Comparison of ENCODE assay signal across 9 mouse cellular contexts in the genomic region with DNA sequence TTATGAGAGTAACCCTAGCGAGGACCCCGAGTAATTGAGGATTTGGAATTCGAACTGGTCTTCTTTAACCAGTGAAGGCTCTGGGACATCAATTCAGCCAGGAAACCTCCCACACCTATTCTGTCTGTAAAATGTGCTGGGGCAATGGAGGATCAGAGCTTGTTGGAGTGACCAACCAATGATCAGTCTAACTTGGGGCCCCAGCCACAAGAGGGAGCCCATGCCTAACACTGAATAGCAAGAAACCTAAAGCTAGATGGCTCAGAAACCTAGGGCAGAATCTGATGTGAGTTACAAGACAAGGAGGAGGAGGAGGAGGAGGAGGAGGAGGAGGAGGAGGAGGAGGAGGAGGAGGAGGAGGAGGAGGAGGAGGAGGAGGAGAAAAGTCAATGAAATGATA.
DNase-seq lines count a peak whose midpoint lies in the region; TF ChIP-seq lines count a peak whose summit lies in the region.
"Had no signal": no experiment of that assay in that cellular context is flagged by ENCODE, and none has a peak within 500 bp of the region (broad histone marks: within the 10 kb centered on the region; RNA-seq: fewer than 3 reads in every experiment).

No protein-coding gene starts in this region.

- TF ChIP-seq CTCF in gastrocnemius, adult 2 months (IDR thresholded peaks at IDR 0.05) = peak; percentile 52

- no peak overlapping the region for H3K27ac ChIP-seq in gastrocnemius, adult 2 months
- H3K27ac ChIP-seq: hindbrain, embryonic 15.5 days had no signal

- intact Hi-C loops in gastrocnemius, adult 2 months (cut with DNase I) = loop anchor here (2.0 kb wide), 1 partner anchor 474 kb away; no protein-coding TSS in a partner anchor
- intact Hi-C loops in gastrocnemius, postnatal 36 days (cut with DNase I) = loop anchor here (2.0 kb wide), 1 partner anchor 474 kb away; no protein-coding TSS in a partner anchor

- DNase-seq in gastrocnemius, adult 2 months = peak; percentile 38
- no peak for DNase-seq in gastrocnemius, postnatal 36 days
- peak; percentile 53 for DNase-seq in 416B (ENCODE audit: low read depth)
- DNase-seq in c-Kit-positive CD71-positive TER-119-negative erythroid progenitor cells, embryonic 14.5 days (ENCODE audit: low read depth) = peak; percentile 1
- peak; percentile 22 to 75 for DNase-seq in frontal cortex, adult 2 months (ENCODE audit: extremely low spot score in 1 of 2, low spot score in 1 of 2)
- DNase-seq in layer of hippocampus, adult 9-10 months (ENCODE audit: low spot score) = peak; percentile 9
- peak; percentile 39 for DNase-seq in mesoderm, embryonic 11.5 days (ENCODE audit: low read depth, low spot score)
- no peak for DNase-seq in spleen, postnatal 10 days (ENCODE audit: low spot score in 2 of 2)

- H3K4me3 ChIP-seq in gastrocnemius, adult 2 months = no peak overlapping the region
- H3K4me3 ChIP-seq: hindbrain, embryonic 15.5 days had no signal

Comparison
In these comparisons a context has a peak if more than half of its experiments do, and no peak if none do; other contexts are left out.
1. DNase-seq: peak in gastrocnemius, adult 2 months (single experiment), 416B (single experiment), c-Kit-positive CD71-positive TER-119-negative erythroid progenitor cells, embryonic 14.5 days (single experiment), frontal cortex, adult 2 months (2 of 2), layer of hippocampus, adult 9-10 months (single experiment) and mesoderm, embryonic 11.5 days (single experiment); none in gastrocnemius, postnatal 36 days (0 of 2) and spleen, postnatal 10 days (0 of 2).